Mouse (Mus musculus) adrenal gland (tissue): ENCODE measurements around the gene 3110001I22Rik.

Experiments used
- intact Hi-C: fragments of 180-260 bp; cut with DNase I; formaldehyde crosslinking; loops from one replicate; pipeline ENCODE4 v1.15.1; 2025

The 3110001I22Rik gene

DNA sequence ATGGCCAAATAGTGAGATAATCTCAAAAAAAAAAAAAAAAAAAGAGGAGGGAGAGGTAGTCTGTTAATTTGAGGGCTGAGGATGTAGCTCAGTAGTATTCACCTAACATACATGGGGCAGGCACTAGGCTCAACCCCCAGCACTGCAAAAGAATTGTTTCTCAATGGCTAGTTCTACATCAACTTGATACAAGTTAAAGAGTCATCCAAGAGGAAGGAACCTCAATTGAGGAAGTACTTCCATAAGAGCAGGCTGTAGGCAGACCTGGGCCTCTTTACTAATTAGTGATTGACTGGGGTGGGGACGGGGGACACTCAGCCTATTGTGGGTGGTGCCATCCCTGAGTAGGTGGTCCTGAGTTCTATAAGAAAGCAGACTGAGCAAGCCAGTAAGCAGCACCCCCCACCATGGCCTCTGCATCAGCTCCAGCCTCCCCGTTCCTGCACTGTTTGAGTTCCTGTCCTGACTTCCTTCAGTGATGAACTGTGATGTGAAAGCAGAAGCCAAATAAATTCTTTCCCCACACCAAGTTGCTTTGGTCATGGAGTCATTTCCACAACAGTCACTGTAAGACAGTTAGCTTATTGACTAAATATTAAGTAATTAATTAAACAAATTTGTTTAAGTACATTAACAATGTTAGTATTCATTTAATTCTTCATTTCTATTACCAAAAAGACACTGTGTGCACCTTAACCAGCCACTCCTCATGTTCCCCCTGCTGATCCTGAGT lies 45.3 kb downstream of the 3110001I22Rik start:
- intact Hi-C loops: no loop called here

DNA sequence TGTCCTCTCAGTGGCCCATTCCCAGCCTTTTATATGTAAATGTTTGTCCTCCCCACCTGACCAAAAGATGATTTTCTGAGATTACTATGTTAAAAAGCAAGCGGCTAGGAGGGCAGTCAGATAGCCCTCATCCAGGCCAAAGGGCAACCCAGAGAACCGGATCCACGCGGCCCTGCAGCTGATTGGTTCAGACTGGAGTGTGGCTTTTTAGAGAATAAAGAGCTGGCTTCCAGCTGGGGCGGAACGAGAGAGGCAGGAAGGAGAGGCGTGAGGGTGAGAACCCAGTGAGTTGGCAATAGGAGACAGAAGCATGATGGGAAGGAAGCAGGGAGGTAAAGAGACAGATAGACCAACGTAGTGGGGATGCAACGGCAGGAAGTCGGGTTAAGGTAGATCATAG lies 51.2 kb downstream of the 3110001I22Rik start:
- intact Hi-C loops: no loop called here

DNA sequence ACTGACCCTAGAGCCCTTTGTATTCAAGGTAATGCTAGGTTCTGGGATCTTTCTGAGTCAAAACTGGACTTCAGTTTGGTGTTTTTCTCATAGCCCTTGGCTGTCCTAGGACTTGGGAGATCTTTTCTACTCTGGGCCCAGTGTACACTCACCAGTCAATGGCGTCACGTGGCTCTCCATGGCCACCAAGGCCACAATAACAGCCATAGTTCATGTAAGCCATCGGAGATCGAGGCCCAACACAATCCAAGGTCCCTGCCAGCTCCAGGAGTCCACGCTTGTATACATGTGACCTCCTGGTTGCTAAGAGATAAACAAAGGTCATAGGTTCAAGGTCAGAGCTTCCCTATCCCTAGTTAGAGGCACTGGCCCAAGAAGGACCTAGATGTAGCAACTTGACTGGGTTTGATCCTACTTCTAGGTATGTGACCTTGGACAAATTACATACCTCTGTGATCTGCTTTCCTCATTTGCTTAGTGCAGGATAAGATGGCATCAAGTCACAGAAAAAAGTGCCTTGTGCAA lies 56.1 kb downstream of the 3110001I22Rik start:
- intact Hi-C loops: no loop called here
